Mouse (Mus musculus) ovary, adult 10 weeks (tissue): ENCODE measurements around the gene Irx5. TPM values are rescaled to one million over a fixed set of nuclear protein-coding genes. Genes with fewer than 3 reads are reported as not detected.

Experiments used
- polyA plus RNA-seq: library from polyadenylated mRNA; stranded (reverse); fragments of 350-450 nt; fragmentation: Illumina TruSeq; extraction: RNeasy Lipid Tissue Mini Kit (QIAGEN cat#74804); gene quantifications from one replicate; pipeline ENCODE4 v1.2.3, GENCODE M21; 2014

Irx5 gene
- 5.0 TPM for polyA plus RNA-seq

GRCm38 (mm10) chr8:92357398-92357981, at the start of gene Irx5:
Gene Irx5, plus strand, starts transcription at chr8:92357625.

